Mouse (Mus musculus): ENCODE measurements around the gene Ebf1.

DNA sequence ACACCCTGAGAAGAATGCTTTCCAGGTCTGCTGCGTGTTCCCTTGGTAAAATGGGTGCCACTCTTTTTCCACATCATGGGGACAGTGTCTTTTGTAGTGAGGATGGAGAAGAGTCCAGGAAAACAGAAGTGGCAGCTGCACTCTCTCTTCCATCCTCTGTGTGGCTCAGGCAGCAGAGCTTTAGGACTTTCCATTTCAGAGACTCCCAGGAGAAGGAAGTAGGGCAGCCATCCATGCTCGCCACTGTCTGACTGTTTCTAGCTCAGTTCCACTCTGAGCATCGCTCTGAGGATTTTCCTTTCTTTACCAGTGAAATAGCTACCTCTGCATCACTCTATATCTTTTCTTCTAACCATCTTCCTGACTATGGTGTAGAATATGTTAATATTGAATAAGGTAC, 234.8 kb downstream of the Ebf1 start:
- TF ChIP-seq CTCF (IDR thresholded peaks at IDR 0.05; ENCODE audit: low read depth, low read length) (no peak), POLR2A (IDR thresholded peaks at IDR 0.05; ENCODE audit: insufficient read depth, low read length) (no peak), EP300 (IDR thresholded peaks at IDR 0.05; ENCODE audit: insufficient read depth, low read depth, low read length) (no peak)
